Mouse (Mus musculus): ENCODE results near the gene Slu7. TPM values are rescaled to one million over a fixed set of nuclear protein-coding genes. Genes with fewer than 3 reads are reported as not detected.

Gene Slu7
- polyA plus RNA-seq, 1 experiment from 2014 or later = 44.1 TPM

- no peak overlapping the region for H3K4me3 ChIP-seq
- H3K4me1 ChIP-seq = no peaks in the 10 kb centered on the region
- peaks cover 1% of the 10 kb centered on the region; the same call in 1 of the 2 replicates for H3K9me3 ChIP-seq
- peak; percentile 55 for DNase-seq (ENCODE audit: low spot score)
- H3K36me3 ChIP-seq = no peaks in the 10 kb centered on the region
- no peaks in the 10 kb centered on the region for H3K27me3 ChIP-seq (ENCODE audit: insufficient read depth, poor library complexity, severe bottlenecking)
- no peak overlapping the region for H3K27ac ChIP-seq
- WGBS = 41% methylated on average over 4 of the region's 4 CpGs
These were observed 34.2 kb upstream of the Slu7 start for GRCm38 (mm10) chr11:43399297-43399696.

- H3K36me3 ChIP-seq = no peaks in the 10 kb centered on the region
- peaks cover 7% of the 10 kb centered on the region; the same call in 1 of the 2 replicates for H3K9me3 ChIP-seq
- WGBS = 63% methylated on average over 1 of the region's 1 CpGs
- no peak overlapping the region for H3K27ac ChIP-seq
- H3K27me3 ChIP-seq (ENCODE audit: insufficient read depth, poor library complexity, severe bottlenecking) = no peaks in the 10 kb centered on the region
- no peaks in the 10 kb centered on the region for H3K4me1 ChIP-seq
- H3K4me3 ChIP-seq = no peak overlapping the region
- peak; percentile 64 for DNase-seq (ENCODE audit: low spot score)
These were observed 33.4 kb upstream of the Slu7 start for GRCm38 (mm10) chr11:43400131-43400530.

GRCm38 (mm10) chr11:43404150-43404807, 29.3 kb upstream of the Slu7 start:
- Histone ChIP-seq H3K27ac (no peak overlapping the region), H3K27me3 (ENCODE audit: insufficient read depth, poor library complexity, severe bottlenecking) (no peaks in the 10 kb centered on the region), H3K4me3 (no peak overlapping the region), H3K4me1 (no peaks in the 10 kb centered on the region), H3K9me3 (peaks cover 7% of the 10 kb centered on the region; the same call in 1 of the 2 replicates), H3K36me3 (no peaks in the 10 kb centered on the region)
- no peak for DNase-seq (ENCODE audit: low spot score)
- 83% methylated on average over 15 of the region's 15 CpGs for WGBS

- H3K9me3 ChIP-seq = peaks cover 7% of the 10 kb centered on the region; the same call in 1 of the 2 replicates
- DNase-seq (ENCODE audit: low spot score) = no peak
- no peak overlapping the region for H3K27ac ChIP-seq
- no peaks in the 10 kb centered on the region for H3K36me3 ChIP-seq
- H3K27me3 ChIP-seq (ENCODE audit: insufficient read depth, poor library complexity, severe bottlenecking) = no peaks in the 10 kb centered on the region
- no peak overlapping the region for H3K4me3 ChIP-seq
- WGBS = 69% methylated on average over 2 of the region's 2 CpGs
- no peaks in the 10 kb centered on the region for H3K4me1 ChIP-seq
These were observed 24.7 kb upstream of the Slu7 start for GRCm38 (mm10) chr11:43408888-43409287.

GRCm38 (mm10) chr11:43410291-43410690, 23.3 kb upstream of the Slu7 start:
- Histone ChIP-seq H3K27ac (no peak overlapping the region), H3K4me3 (no peak overlapping the region), H3K36me3 (no peaks in the 10 kb centered on the region), H3K27me3 (ENCODE audit: insufficient read depth, poor library complexity, severe bottlenecking) (no peaks in the 10 kb centered on the region), H3K9me3 (no peaks in the 10 kb centered on the region), H3K4me1 (no peaks in the 10 kb centered on the region)
- DNase-seq (ENCODE audit: low spot score) = no peak
- 73% methylated on average over 7 of the region's 7 CpGs for WGBS

GRCm38 (mm10) chr11:43411413-43411812, 22.1 kb upstream of the Slu7 start:
- Histone ChIP-seq H3K9me3 (no peaks in the 10 kb centered on the region), H3K27me3 (ENCODE audit: insufficient read depth, poor library complexity, severe bottlenecking) (no peaks in the 10 kb centered on the region), H3K4me1 (no peaks in the 10 kb centered on the region), H3K27ac (no peak overlapping the region), H3K4me3 (no peak overlapping the region), H3K36me3 (no peaks in the 10 kb centered on the region)
- 0% methylated on average over 1 of the region's 1 CpGs for WGBS
- no peak for DNase-seq (ENCODE audit: low spot score)

GRCm38 (mm10) chr11:43412771-43413451, 20.6 kb upstream of the Slu7 start:
- no peak overlapping the region for H3K27ac ChIP-seq
- H3K4me1 ChIP-seq = peaks cover 4% of the 10 kb centered on the region; the same call in 1 of the 2 replicates
- H3K9me3 ChIP-seq = no peaks in the 10 kb centered on the region
- WGBS = 25% methylated on average over 14 of the region's 14 CpGs
- DNase-seq (ENCODE audit: low spot score) = peak; percentile 81
- H3K4me3 ChIP-seq = no peak overlapping the region
- H3K27me3 ChIP-seq (ENCODE audit: insufficient read depth, poor library complexity, severe bottlenecking) = no peaks in the 10 kb centered on the region
- no peaks in the 10 kb centered on the region for H3K36me3 ChIP-seq

- Histone ChIP-seq H3K27me3 (ENCODE audit: insufficient read depth, poor library complexity, severe bottlenecking) (no peaks in the 10 kb centered on the region), H3K4me3 (no peak overlapping the region), H3K36me3 (peaks cover 4% of the 10 kb centered on the region; the same call in 1 of the 2 replicates), H3K27ac (no peak overlapping the region), H3K4me1 (peaks cover 4% of the 10 kb centered on the region; the same call in 1 of the 2 replicates), H3K9me3 (no peaks in the 10 kb centered on the region)
- DNase-seq (ENCODE audit: low spot score) = no peak
- WGBS = 63% methylated on average over 7 of the region's 7 CpGs
These were observed 16.3 kb upstream of the Slu7 start for GRCm38 (mm10) chr11:43417201-43417600.

- H3K4me3 ChIP-seq = no peak overlapping the region
- H3K9me3 ChIP-seq = no peaks in the 10 kb centered on the region
- DNase-seq (ENCODE audit: low spot score) = no peak
- peaks cover 23% of the 10 kb centered on the region for H3K36me3 ChIP-seq
- peaks cover 15% of the 10 kb centered on the region; the same call in 1 of the 2 replicates for H3K4me1 ChIP-seq
- no peak overlapping the region for H3K27ac ChIP-seq
- 73% methylated on average over 5 of the region's 5 CpGs for WGBS
- no peaks in the 10 kb centered on the region for H3K27me3 ChIP-seq (ENCODE audit: insufficient read depth, poor library complexity, severe bottlenecking)
These were observed 9.2 kb upstream of the Slu7 start for GRCm38 (mm10) chr11:43424386-43424785.

- no peak for DNase-seq (ENCODE audit: low spot score)
- Histone ChIP-seq H3K36me3 (peaks cover 23% of the 10 kb centered on the region), H3K4me1 (peaks cover 15% of the 10 kb centered on the region; the same call in 1 of the 2 replicates), H3K9me3 (no peaks in the 10 kb centered on the region), H3K27me3 (ENCODE audit: insufficient read depth, poor library complexity, severe bottlenecking) (no peaks in the 10 kb centered on the region), H3K4me3 (peak overlapping the region; percentile 68), H3K27ac (peak overlapping the region; percentile 89; the same call in 1 of the 2 replicates)
- 69% methylated on average over 9 of the region's 9 CpGs for WGBS
These were observed 8.3 kb upstream of the Slu7 start for GRCm38 (mm10) chr11:43425166-43425709.

GRCm38 (mm10) chr11:43425824-43426413, 7.6 kb upstream of the Slu7 start, which contains the start of gene Pttg1:
Gene Pttg1, minus strand, starts transcription at chr11:43426251.
- H3K4me3 ChIP-seq = peak within 1 kb of the TSS; percentile 68
- no peaks in the 10 kb centered on the region for H3K27me3 ChIP-seq (ENCODE audit: insufficient read depth, poor library complexity, severe bottlenecking)
- H3K27ac ChIP-seq = peak within 1 kb of the TSS; percentile 89
- peak; percentile 95 for DNase-seq (ENCODE audit: low spot score)
- peaks cover 15% of the 10 kb centered on the region; the same call in 1 of the 2 replicates for H3K4me1 ChIP-seq
- 3% methylated on average over 27 of the region's 27 CpGs for WGBS
- H3K36me3 ChIP-seq = peaks cover 21% of the 10 kb centered on the region
- H3K9me3 ChIP-seq = no peaks in the 10 kb centered on the region

GRCm38 (mm10) chr11:43426414-43426884, 7.1 kb upstream of the Slu7 start:
- Histone ChIP-seq H3K27ac (peak overlapping the region; percentile 89), H3K36me3 (peaks cover 19% of the 10 kb centered on the region), H3K27me3 (ENCODE audit: insufficient read depth, poor library complexity, severe bottlenecking) (no peaks in the 10 kb centered on the region), H3K4me1 (peaks cover 15% of the 10 kb centered on the region; the same call in 1 of the 2 replicates), H3K4me3 (peak overlapping the region; percentile 68), H3K9me3 (no peaks in the 10 kb centered on the region)
- WGBS = 17% methylated on average over 7 of the region's 7 CpGs
- DNase-seq (ENCODE audit: low spot score) = no peak
